In the genomic region with DNA sequence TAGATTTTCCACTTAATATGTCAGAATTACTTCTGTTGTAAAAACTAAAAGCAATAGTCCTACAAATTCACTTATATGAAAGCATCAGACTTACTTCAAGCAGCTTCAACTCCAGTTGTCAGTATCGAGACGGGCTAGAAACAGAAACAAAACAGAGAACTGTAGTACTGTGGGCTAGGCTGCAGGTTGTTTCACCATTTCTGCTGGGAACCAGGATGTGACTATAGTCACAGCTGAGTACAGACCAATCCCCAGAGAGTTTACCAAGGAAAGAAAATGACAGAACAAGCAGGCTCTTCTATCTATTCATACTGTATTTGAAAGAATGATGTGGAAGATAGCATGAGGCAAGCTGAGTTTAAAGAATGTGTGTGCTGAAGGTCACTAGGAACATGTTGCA, we compare ENCODE assay signal across 22 mouse cellular contexts. TPM values are rescaled to one million over a fixed set of nuclear protein-coding genes. Genes with fewer than 3 reads are reported as not detected.
A peak's percentile ranks its signal among the peaks of the same experiment; 100 is the strongest.
DNase-seq lines count a peak whose midpoint lies in the region; ATAC-seq lines count a peak whose summit lies in the region.
"Had no signal": no experiment of that assay in that cellular context is flagged by ENCODE, and none has a peak within 500 bp of the region (broad histone marks: within the 10 kb centered on the region; RNA-seq: fewer than 3 reads in every experiment).

No protein-coding gene starts in this region.

- no peak for ATAC-seq in inflammation-experienced regulatory T-cells, adult 6 months
- ATAC-seq: activated CD4-positive, CD25-positive, alpha-beta regulatory T cell, adult 4 months; forebrain, embryonic 13.5 days; forebrain, embryonic 15.5 days; forebrain, postnatal 0 days; Patski had no signal

- DNase-seq in spleen, postnatal 36 days (ENCODE audit: low spot score in 2 of 2) = peak; percentile 41 to 52
- no peak for DNase-seq in spleen, adult 18-20 months
- DNase-seq in B cell, adult 2 months = peak; percentile 23 to 33
- peak; percentile 65 for DNase-seq in splenic B cell, adult 2 months (ENCODE audit: low read depth, low spot score)
- DNase-seq in left cerebral cortex, postnatal 10 days (ENCODE audit: extremely low spot score in 1 of 2, low spot score in 2 of 2) = no peak
- DNase-seq: adrenal gland, adult 8-10 months; adrenal gland, postnatal 14 days; adrenal gland, postnatal 36 days; cerebellum, adult 11-12 months; cerebellum, adult 2 months; cerebellum, adult 9-10 months; cerebellum, postnatal 10 days; cerebellum, postnatal 25 days; forebrain, postnatal 0 days had no signal

- no peaks in the 10 kb centered on the region for H3K27me3 ChIP-seq in splenic B cell, adult 2 months (ENCODE audit: control insufficient read depth, insufficient read depth, low read length, poor library complexity, severe bottlenecking)
- H3K27me3 ChIP-seq: embryonic facial prominence, embryonic 12.5 days; forebrain, embryonic 13.5 days; forebrain, embryonic 15.5 days; Patski had no signal

- intact Hi-C loops in left cerebral cortex, postnatal 10 days (cut with DNase I) = no loop called here

- H3K36me3 ChIP-seq in splenic B cell, adult 2 months (ENCODE audit: control insufficient read depth, insufficient read depth, low read length, poor library complexity, severe bottlenecking) = no peaks in the 10 kb centered on the region
- H3K36me3 ChIP-seq: forebrain, embryonic 15.5 days; G1E had no signal

RNA-seq across cellular contexts. Expression of gene Fgfbp1, which starts 13.4 kb away (rescaled TPM):
- 1 to 10 TPM; 4.4 to 4.8 TPM for total RNA-seq in left cerebral cortex, postnatal 10 days (2021)
- polyA plus RNA-seq in inflammation-experienced regulatory T-cells, adult 6 months (2017; shearing (Covaris generic)) = not detected
- total RNA-seq: adrenal gland, adult 18-20 months; adrenal gland, adult 8-10 months; adrenal gland, postnatal 14 days; adrenal gland, postnatal 36 days had no signal
- polyA plus RNA-seq: activated CD4-positive, CD25-positive, alpha-beta regulatory T cell, adult 4 months; G1E had no signal

Comparison
In these comparisons a context has a peak if more than half of its experiments do, and no peak if none do; other contexts are left out.
1. DNase-seq: peak in spleen, postnatal 36 days (2 of 2), B cell, adult 2 months (2 of 2) and splenic B cell, adult 2 months (single experiment); none in spleen, adult 18-20 months (0 of 2) and left cerebral cortex, postnatal 10 days (0 of 2).